Mouse (Mus musculus): ENCODE results near the gene 4931422A03Rik. TPM values are rescaled to one million over a fixed set of nuclear protein-coding genes. Genes with fewer than 3 reads are reported as not detected.

4931422A03Rik gene
- total and polyA plus RNA-seq, 3 experiments = 0.50 to 4.9 TPM; not detected in 1

DNA sequence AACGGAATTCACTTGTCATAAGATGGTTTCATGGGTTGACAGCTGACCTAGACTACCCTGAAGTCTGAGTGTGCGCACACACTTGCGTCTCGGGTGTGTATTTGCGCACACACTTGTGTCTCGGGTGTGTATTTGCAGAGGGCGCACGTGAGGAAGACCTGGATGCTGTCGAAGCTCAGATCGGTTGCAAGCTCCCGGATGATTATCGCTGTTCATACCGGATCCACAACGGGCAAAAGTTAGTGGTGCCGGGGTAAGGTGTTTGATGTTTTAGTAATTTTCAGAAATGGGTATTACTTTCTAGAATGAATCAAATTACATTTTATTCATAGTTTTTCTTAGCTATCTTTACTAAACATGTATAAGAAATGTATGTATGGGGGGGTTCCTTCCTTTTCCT is 14.6 kb upstream of the 4931422A03Rik start:
- H3K4me3 ChIP-seq (ENCODE audit: control insufficient read depth in 1 of 2, insufficient read depth in 1 of 2, low read depth in 2 of 2, low read length in 2 of 2) = no peak overlapping the region
- H3K9me3 ChIP-seq (replicated peaks; ENCODE audit: insufficient read depth, low read length) = no peaks in the 10 kb centered on the region
- no peak overlapping the region for H3K9ac ChIP-seq (ENCODE audit: control insufficient read depth, low read depth, low read length, poor library complexity, severe bottlenecking)
- H3K79me2 ChIP-seq (ENCODE audit: control insufficient read depth, insufficient read depth, low read length, poor library complexity) = no peaks in the 10 kb centered on the region
- no peak for TF ChIP-seq TBP (IDR thresholded peaks at IDR 0.05; ENCODE audit: low read depth, low read length)
- TF ChIP-seq MEF2A (IDR thresholded peaks at IDR 0.05; ENCODE audit: extremely low read depth, insufficient replicate concordance, low read depth, low read length, poor library complexity, severe bottlenecking) = no peak
- no peak for TF ChIP-seq SMC3 (IDR thresholded peaks at IDR 0.05; ENCODE audit: low read depth, low read length)
- no peak for TF ChIP-seq KAT2A (conservative IDR thresholded peaks at IDR 0.05; ENCODE audit: low read depth, low read length)
- no peak for TF ChIP-seq MAX (IDR thresholded peaks at IDR 0.05; ENCODE audit: low read length)
- TF ChIP-seq CHD1 (IDR thresholded peaks at IDR 0.05; ENCODE audit: low read depth, low read length) = no peak
- TF ChIP-seq RCOR1 (IDR thresholded peaks at IDR 0.05; ENCODE audit: low read depth, low read length) = no peak
- TF ChIP-seq ETS1 (IDR thresholded peaks at IDR 0.05; ENCODE audit: low read depth, low read length) = no peak
- no peak for TF ChIP-seq CTCF (IDR thresholded peaks at IDR 0.05 in 2 of 3, conservative IDR thresholded peaks at IDR 0.05 in 1 of 3; ENCODE audit: control insufficient read depth in 1 of 3, insufficient read depth in 1 of 3, low read depth in 2 of 3, low read length in 3 of 3, poor library complexity in 1 of 3, severe bottlenecking in 1 of 3)
- TF ChIP-seq MYC (IDR thresholded peaks at IDR 0.05; ENCODE audit: low read depth, low read length) = no peak
- TF ChIP-seq ZMIZ1 (IDR thresholded peaks at IDR 0.05; ENCODE audit: low read depth, low read length) = no peak
- TF ChIP-seq HCFC1 (IDR thresholded peaks at IDR 0.05; ENCODE audit: low read depth, low read length) = no peak
- no peak for TF ChIP-seq POLR2AphosphoS5 (IDR thresholded peaks at IDR 0.05; ENCODE audit: borderline replicate concordance, low read depth, low read length)
- no peak for TF ChIP-seq E2F4 (IDR thresholded peaks at IDR 0.05; ENCODE audit: borderline replicate concordance, low read depth, low read length)
- TF ChIP-seq NRF1 (IDR thresholded peaks at IDR 0.05; ENCODE audit: insufficient read depth, low read depth, low read length, poor library complexity, severe bottlenecking) = no peak
- no peak for TF ChIP-seq MAZ (IDR thresholded peaks at IDR 0.05; ENCODE audit: low read depth, low read length)
- no peak for TF ChIP-seq ZKSCAN1 (IDR thresholded peaks at IDR 0.05; ENCODE audit: low read depth, low read length)
- no peak for TF ChIP-seq ZC3H11A (IDR thresholded peaks at IDR 0.05; ENCODE audit: low read depth, low read length)
- no peak for TF ChIP-seq ELF1 (IDR thresholded peaks at IDR 0.05; ENCODE audit: low read depth, low read length)
- H3K27ac ChIP-seq (ENCODE audit: control insufficient read depth, low read depth, low read length) = no peak overlapping the region
- no peaks in the 10 kb centered on the region; a peak in 1 of 4 replicates for H3K4me1 ChIP-seq (ENCODE audit: control insufficient read depth in 1 of 2, insufficient read depth in 2 of 2, low read length in 2 of 2)
- no peaks in the 10 kb centered on the region for H3K27me3 ChIP-seq (ENCODE audit: control insufficient read depth in 1 of 2, insufficient read depth in 2 of 2, low read length in 2 of 2)
- DNase-seq (ENCODE audit: low read depth, low spot score) = no peak
- H3K36me3 ChIP-seq (ENCODE audit: control insufficient read depth in 1 of 2, insufficient read depth in 2 of 2, low read length in 2 of 2) = peaks cover 5 to 21% of the 10 kb centered on the region in 2 experiments

DNA sequence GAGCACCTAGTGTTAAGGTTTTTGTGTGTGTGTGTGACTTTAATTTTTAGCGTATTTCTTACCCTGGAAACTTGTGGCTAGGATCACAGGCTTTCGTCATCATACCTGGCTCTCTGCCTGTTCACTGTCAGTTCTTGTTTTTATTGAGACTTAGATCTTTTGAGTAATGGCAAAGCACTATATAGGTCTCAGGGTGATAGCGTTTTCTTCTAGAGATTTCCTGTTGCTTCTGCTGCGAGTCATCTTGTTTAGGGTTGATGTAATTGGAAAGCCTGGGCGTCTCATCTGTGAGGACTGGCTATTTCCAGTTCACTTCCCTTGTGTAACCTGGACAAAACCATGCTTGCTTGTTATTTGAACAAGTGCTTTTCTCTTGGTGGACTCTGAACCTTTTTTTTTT is 13.5 kb upstream of the 4931422A03Rik start:
- peak; percentile 62 for DNase-seq (ENCODE audit: low read depth, low spot score)
- Histone ChIP-seq H3K9ac (ENCODE audit: control insufficient read depth, low read depth, low read length, poor library complexity, severe bottlenecking) (no peak overlapping the region), H3K27ac (ENCODE audit: control insufficient read depth, low read depth, low read length) (no peak overlapping the region), H3K27me3 (ENCODE audit: control insufficient read depth in 1 of 2, insufficient read depth in 2 of 2, low read length in 2 of 2) (no peaks in the 10 kb centered on the region), H3K79me2 (ENCODE audit: control insufficient read depth, insufficient read depth, low read length, poor library complexity) (no peaks in the 10 kb centered on the region), H3K9me3 (replicated peaks; ENCODE audit: insufficient read depth, low read length) (no peaks in the 10 kb centered on the region), H3K4me3 (ENCODE audit: control insufficient read depth in 1 of 2, insufficient read depth in 1 of 2, low read depth in 2 of 2, low read length in 2 of 2) (no peak overlapping the region), H3K36me3 (ENCODE audit: control insufficient read depth in 1 of 2, insufficient read depth in 2 of 2, low read length in 2 of 2) (peaks cover 5 to 24% of the 10 kb centered on the region in 2 experiments), H3K4me1 (ENCODE audit: control insufficient read depth in 1 of 2, insufficient read depth in 2 of 2, low read length in 2 of 2) (no peaks in the 10 kb centered on the region; a peak in 1 of 4 replicates)
- TF ChIP-seq CTCF (IDR thresholded peaks at IDR 0.05 in 2 of 3, conservative IDR thresholded peaks at IDR 0.05 in 1 of 3; ENCODE audit: control insufficient read depth in 1 of 3, insufficient read depth in 1 of 3, low read depth in 2 of 3, low read length in 3 of 3, poor library complexity in 1 of 3, severe bottlenecking in 1 of 3) (no peak), MAZ (IDR thresholded peaks at IDR 0.05; ENCODE audit: low read depth, low read length) (no peak), RCOR1 (IDR thresholded peaks at IDR 0.05; ENCODE audit: low read depth, low read length) (no peak), MYC (IDR thresholded peaks at IDR 0.05; ENCODE audit: low read depth, low read length) (no peak), UBTF (IDR thresholded peaks at IDR 0.05; ENCODE audit: borderline replicate concordance, insufficient read depth, low read depth, low read length) (no peak), ZC3H11A (IDR thresholded peaks at IDR 0.05; ENCODE audit: low read depth, low read length) (no peak), E2F4 (IDR thresholded peaks at IDR 0.05; ENCODE audit: borderline replicate concordance, low read depth, low read length) (no peak), CHD1 (IDR thresholded peaks at IDR 0.05; ENCODE audit: low read depth, low read length) (no peak), NRF1 (IDR thresholded peaks at IDR 0.05; ENCODE audit: insufficient read depth, low read depth, low read length, poor library complexity, severe bottlenecking) (no peak), MAX (IDR thresholded peaks at IDR 0.05; ENCODE audit: low read length) (no peak), ZKSCAN1 (IDR thresholded peaks at IDR 0.05; ENCODE audit: low read depth, low read length) (no peak), ETS1 (IDR thresholded peaks at IDR 0.05; ENCODE audit: low read depth, low read length) (peak; percentile 65), MXI1 (IDR thresholded peaks at IDR 0.05; ENCODE audit: low read depth, low read length) (no peak), ZNF384 (IDR thresholded peaks at IDR 0.05; ENCODE audit: low read depth, low read length) (peak; percentile 47; the same call in 1 of the 2 replicates)
